Mouse (Mus musculus) thymus, adult 2 months (tissue): ENCODE measurements around the gene Mlec.
"Not testable (repeated sequence)": the region's sequence is repeated elsewhere in the genome, so short reads cannot be mapped to it uniquely, and the experiment has no call there.

Experiments
- CTCF ChIP-seq: fragments of 200-500 bp; IDR thresholded peaks from 2 replicates; pipeline ENCODE4 v1.5.1; 2012; ENCODE audit warnings: mild to moderate bottlenecking, control low read depth, low read length, moderate library complexity, borderline replicate concordance; ENCODE audit not compliant: control insufficient read depth, poor library complexity, insufficient read depth; ENCODE audit errors: extremely low read depth
- POLR2A ChIP-seq: fragments of 200-500 bp; IDR thresholded peaks from 2 replicates; pipeline ENCODE4 v1.6.1; 2012; ENCODE audit warnings: mild to moderate bottlenecking, low read length, control low read depth, moderate library complexity; ENCODE audit not compliant: control insufficient read depth, poor library complexity, insufficient read depth; ENCODE audit errors: extremely low read depth

DNA sequence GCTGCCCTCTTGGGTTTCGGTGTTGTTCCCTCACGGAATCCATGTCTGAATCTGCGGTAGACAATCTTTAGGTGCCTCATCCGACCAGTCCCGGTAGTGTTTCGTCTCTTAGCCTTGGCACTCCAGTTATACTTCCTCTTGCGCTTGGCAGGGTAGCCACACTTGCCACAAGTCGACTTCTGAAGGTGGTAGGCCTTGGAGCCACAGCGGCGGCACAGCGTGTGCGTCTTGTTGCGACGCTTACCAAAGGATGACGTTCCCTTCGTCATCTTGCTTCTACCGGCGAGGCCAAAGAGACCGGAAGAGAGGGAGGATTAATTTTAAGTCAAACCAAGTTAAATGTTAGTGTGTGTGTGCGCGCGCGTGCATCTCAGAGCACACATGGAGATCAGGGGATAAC lies 54.7 kb downstream of the Mlec start:
- TF ChIP-seq CTCF, POLR2A: not testable (repeated sequence)
